Mouse (Mus musculus): Measurements from ENCODE around the gene 4930578G10Rik. TPM values are rescaled to one million over a fixed set of nuclear protein-coding genes. Genes with fewer than 3 reads are reported as not detected.

Gene 4930578G10Rik
- polyA plus RNA-seq, 1 experiment: not detected

GRCm38 (mm10) chr4:42872746-42873435 is 137.5 kb downstream of the 4930578G10Rik start:
- H3K36me3 ChIP-seq (replicated peaks; ENCODE audit: low read length): no peaks in the 10 kb centered on the region
- TF ChIP-seq FLI1 (IDR thresholded peaks at IDR 0.05; ENCODE audit: low read length) (no peak), GATA1 (IDR thresholded peaks at IDR 0.05; ENCODE audit: borderline replicate concordance, low read length) (no peak)
- no peaks in the 10 kb centered on the region for H3K9me3 ChIP-seq
- H3K4me3 ChIP-seq (replicated peaks): no peak overlapping the region
- peaks cover 12% of the 10 kb centered on the region for H3K27me3 ChIP-seq (replicated peaks)
- no peaks in the 10 kb centered on the region for H3K4me1 ChIP-seq

GRCm38 (mm10) chr4:42874134-42874533 is 138.8 kb downstream of the 4930578G10Rik start, which contains the start of gene Fam205c:
Gene Fam205c (minus strand): TSS chr4:42874234.
- TF ChIP-seq GATA1 (IDR thresholded peaks at IDR 0.05; ENCODE audit: borderline replicate concordance, low read length): no peak
- TF ChIP-seq FLI1 (IDR thresholded peaks at IDR 0.05; ENCODE audit: low read length): no peak
- no peaks in the 10 kb centered on the region for H3K36me3 ChIP-seq (replicated peaks; ENCODE audit: low read length)
- peaks cover 15% of the 10 kb centered on the region for H3K27me3 ChIP-seq (replicated peaks)
- no peaks in the 10 kb centered on the region for H3K4me1 ChIP-seq
- H3K4me3 ChIP-seq (replicated peaks): no peak within 1 kb of the TSS
- no peaks in the 10 kb centered on the region for H3K9me3 ChIP-seq

- TF ChIP-seq FLI1 (IDR thresholded peaks at IDR 0.05; ENCODE audit: low read length): no peak
- Histone ChIP-seq H3K27me3 (replicated peaks) (peaks cover 15% of the 10 kb centered on the region), H3K36me3 (replicated peaks; ENCODE audit: low read length) (no peaks in the 10 kb centered on the region), H3K4me3 (replicated peaks) (no peak overlapping the region), H3K4me1 (peaks cover 3% of the 10 kb centered on the region; the same call in 1 of the 2 replicates), H3K9me3 (no peaks in the 10 kb centered on the region)
These were observed 141.4 kb downstream of the 4930578G10Rik start for GRCm38 (mm10) chr4:42876586-42877291.

GRCm38 (mm10) chr4:42877657-42878056 is 142.3 kb downstream of the 4930578G10Rik start:
- H3K4me1 ChIP-seq: peaks cover 3% of the 10 kb centered on the region; the same call in 1 of the 2 replicates

GRCm38 (mm10) chr4:42879829-42880676 is 144.7 kb downstream of the 4930578G10Rik start:
- Histone ChIP-seq H3K9me3 (no peaks in the 10 kb centered on the region), H3K4me1 (peaks cover 3% of the 10 kb centered on the region; the same call in 1 of the 2 replicates), H3K4me3 (replicated peaks) (no peak overlapping the region), H3K36me3 (replicated peaks; ENCODE audit: low read length) (no peaks in the 10 kb centered on the region), H3K27me3 (replicated peaks) (peaks cover 12% of the 10 kb centered on the region)
- TF ChIP-seq GATA1 (IDR thresholded peaks at IDR 0.05; ENCODE audit: borderline replicate concordance, low read length) (no peak), FLI1 (IDR thresholded peaks at IDR 0.05; ENCODE audit: low read length) (no peak)

More at GRCm38 (mm10) chr4:42877657-42878056, 142.3 kb downstream of the 4930578G10Rik start:
- Histone ChIP-seq H3K36me3 (replicated peaks; ENCODE audit: low read length) (no peaks in the 10 kb centered on the region), H3K9me3 (no peaks in the 10 kb centered on the region), H3K27me3 (replicated peaks) (peaks cover 15% of the 10 kb centered on the region), H3K4me3 (replicated peaks) (no peak overlapping the region)
- no peak for TF ChIP-seq GATA1 (IDR thresholded peaks at IDR 0.05; ENCODE audit: borderline replicate concordance, low read length)
- no peak for TF ChIP-seq FLI1 (IDR thresholded peaks at IDR 0.05; ENCODE audit: low read length)

- Histone ChIP-seq H3K9me3 (no peaks in the 10 kb centered on the region), H3K36me3 (replicated peaks; ENCODE audit: low read length) (no peaks in the 10 kb centered on the region), H3K27me3 (replicated peaks) (peaks cover 12% of the 10 kb centered on the region), H3K4me3 (replicated peaks) (no peak overlapping the region), H3K4me1 (peaks cover 3% of the 10 kb centered on the region; the same call in 1 of the 2 replicates)
- TF ChIP-seq FLI1 (IDR thresholded peaks at IDR 0.05; ENCODE audit: low read length) (no peak), GATA1 (IDR thresholded peaks at IDR 0.05; ENCODE audit: borderline replicate concordance, low read length) (no peak)
These were observed 145.3 kb downstream of the 4930578G10Rik start for GRCm38 (mm10) chr4:42880677-42880948.

GRCm38 (mm10) chr4:42886926-42887325 is 151.6 kb downstream of the 4930578G10Rik start:
- Histone ChIP-seq H3K9me3 (no peaks in the 10 kb centered on the region), H3K4me3 (replicated peaks) (no peak overlapping the region), H3K27me3 (replicated peaks) (peaks cover 4% of the 10 kb centered on the region), H3K4me1 (no peaks in the 10 kb centered on the region), H3K36me3 (replicated peaks; ENCODE audit: low read length) (no peaks in the 10 kb centered on the region)
- TF ChIP-seq FLI1 (IDR thresholded peaks at IDR 0.05; ENCODE audit: low read length): no peak
- TF ChIP-seq GATA1 (IDR thresholded peaks at IDR 0.05; ENCODE audit: borderline replicate concordance, low read length): no peak

GRCm38 (mm10) chr4:42888806-42889205 is 153.5 kb downstream of the 4930578G10Rik start:
- Histone ChIP-seq H3K4me1 (no peaks in the 10 kb centered on the region), H3K9me3 (0 out of 2 replicates have a peak, but pooled peaks cover 3% of the 10 kb centered on the region), H3K27me3 (replicated peaks) (peaks cover 4% of the 10 kb centered on the region), H3K36me3 (replicated peaks; ENCODE audit: low read length) (no peaks in the 10 kb centered on the region), H3K4me3 (replicated peaks) (no peak overlapping the region)
- no peak for TF ChIP-seq GATA1 (IDR thresholded peaks at IDR 0.05; ENCODE audit: borderline replicate concordance, low read length)
- TF ChIP-seq FLI1 (IDR thresholded peaks at IDR 0.05; ENCODE audit: low read length): no peak

- no peak for TF ChIP-seq FLI1 (IDR thresholded peaks at IDR 0.05; ENCODE audit: low read length)
- TF ChIP-seq GATA1 (IDR thresholded peaks at IDR 0.05; ENCODE audit: borderline replicate concordance, low read length): no peak
- no peak overlapping the region for H3K4me3 ChIP-seq (replicated peaks)
- H3K36me3 ChIP-seq (replicated peaks; ENCODE audit: low read length): no peaks in the 10 kb centered on the region
These were observed 155.8 kb downstream of the 4930578G10Rik start for GRCm38 (mm10) chr4:42891176-42891575.

More at GRCm38 (mm10) chr4:42891176-42891575, 155.8 kb downstream of the 4930578G10Rik start:
- Histone ChIP-seq H3K4me1 (no peaks in the 10 kb centered on the region), H3K27me3 (replicated peaks) (peaks cover 2% of the 10 kb centered on the region), H3K9me3 (0 out of 2 replicates have a peak, but pooled peaks cover 4% of the 10 kb centered on the region)
